ENCODE assay signal across 12 mouse cellular contexts in the genomic region with DNA sequence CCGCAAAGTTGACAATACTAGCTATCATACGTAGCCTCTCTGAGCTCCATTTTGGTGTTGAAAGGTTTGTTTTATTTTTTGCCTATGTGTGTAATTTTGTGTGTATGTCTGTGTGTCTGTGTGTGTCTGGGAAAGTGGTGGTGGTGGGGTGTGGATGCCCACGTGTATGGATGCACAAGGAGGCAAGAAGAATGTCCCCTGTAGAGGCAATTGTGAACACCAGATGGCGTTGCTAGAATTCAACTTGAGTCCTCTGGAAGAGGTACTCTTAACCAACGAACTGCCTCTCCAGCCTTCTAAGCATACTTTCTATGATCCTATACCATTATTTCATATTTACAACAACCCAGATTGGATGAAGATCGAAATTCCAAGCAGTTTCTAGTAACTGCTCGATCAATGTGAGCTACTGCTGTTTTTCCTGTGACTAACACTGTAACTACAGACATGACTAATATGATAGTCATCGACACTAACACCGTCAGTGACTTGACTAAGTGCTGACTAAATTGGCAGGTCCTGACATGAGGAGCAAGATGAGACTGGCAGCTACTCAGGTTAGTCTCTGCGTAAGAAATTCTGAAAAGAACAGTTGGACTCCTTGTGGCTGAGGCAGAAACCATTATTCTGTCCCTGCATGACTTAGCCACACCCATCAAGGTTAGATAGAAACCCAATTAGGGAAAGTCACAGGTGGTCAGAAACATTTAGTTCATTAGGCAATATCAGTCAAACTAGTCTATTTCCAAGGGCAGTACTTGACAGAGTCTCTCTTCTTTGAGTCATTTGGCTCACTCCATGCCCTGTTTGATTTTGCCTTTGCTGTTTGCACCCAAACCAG. TPM values are rescaled to one million over a fixed set of nuclear protein-coding genes. Genes with fewer than 3 reads are reported as not detected.
A peak's percentile ranks its signal among the peaks of the same experiment; 100 is the strongest.
DNase-seq lines count a peak whose midpoint lies in the region; ATAC-seq and TF ChIP-seq lines count a peak whose summit lies in the region.
"Had no signal": no experiment of that assay in that cellular context is flagged by ENCODE, and none has a peak within 500 bp of the region (broad histone marks: within the 10 kb centered on the region; RNA-seq: fewer than 3 reads in every experiment).

No protein-coding gene starts in this region.

- TF ChIP-seq POLR2A in bone marrow, adult 2 months (IDR thresholded peaks at IDR 0.05; ENCODE audit: borderline replicate concordance, control insufficient read depth, low read depth, low read length) = no peak

- TF ChIP-seq CTCF in hindbrain, postnatal 0 days (IDR thresholded peaks at IDR 0.05; ENCODE audit: low read depth) = peak; percentile 40; the same call in 1 of the 2 replicates
- 0 out of 2 replicates have a peak, but pooled peaks have one; percentile 8 for TF ChIP-seq CTCF in bone marrow, adult 2 months (IDR thresholded peaks at IDR 0.05; ENCODE audit: control insufficient read depth, insufficient read depth, low read length)
- TF ChIP-seq CTCF in stomach, postnatal 0 days (IDR thresholded peaks at IDR 0.05; ENCODE audit: low read depth) = peak; percentile 61

- no peaks in the 10 kb centered on the region for H3K4me1 ChIP-seq in hindbrain, postnatal 0 days (ENCODE audit: insufficient read depth, low read length)
- no peaks in the 10 kb centered on the region for H3K4me1 ChIP-seq in hindbrain, embryonic 12.5 days
- no peaks in the 10 kb centered on the region for H3K4me1 ChIP-seq in bone marrow, adult 2 months (ENCODE audit: control insufficient read depth, insufficient read depth, low read length)
- H3K4me1 ChIP-seq in stomach, postnatal 0 days (replicated peaks; ENCODE audit: control insufficient read depth, insufficient read depth) = no peaks in the 10 kb centered on the region
- H3K4me1 ChIP-seq: embryonic facial prominence, embryonic 13.5 days had no signal

- DNase-seq in hindbrain, postnatal 0 days (ENCODE audit: low spot score) = no peak
- peak; percentile 51 for DNase-seq in testis, postnatal 10 days (ENCODE audit: low spot score)
- no peak for DNase-seq in testis, postnatal 14 days (ENCODE audit: low spot score)
- DNase-seq in stomach, postnatal 0 days (ENCODE audit: low spot score) = no peak

- no peaks in the 10 kb centered on the region for H3K9me3 ChIP-seq in hindbrain, postnatal 0 days (ENCODE audit: low read length)
- no peaks in the 10 kb centered on the region for H3K9me3 ChIP-seq in hindbrain, embryonic 12.5 days (replicated peaks)
- H3K9me3 ChIP-seq in stomach, postnatal 0 days (ENCODE audit: control insufficient read depth, low read length) = no peaks in the 10 kb centered on the region
- H3K9me3 ChIP-seq: embryonic facial prominence, embryonic 13.5 days; heart, embryonic 10.5 days; neural tube, embryonic 13.5 days had no signal

- no peak overlapping the region for H3K9ac ChIP-seq in hindbrain, postnatal 0 days (replicated peaks; ENCODE audit: low read length)
- H3K9ac ChIP-seq in hindbrain, embryonic 12.5 days = no peak overlapping the region
- H3K9ac ChIP-seq in stomach, postnatal 0 days (ENCODE audit: low read length) = no peak overlapping the region
- H3K9ac ChIP-seq: embryonic facial prominence, embryonic 13.5 days; neural tube, embryonic 13.5 days had no signal

- no peak overlapping the region for H3K4me2 ChIP-seq in hindbrain, postnatal 0 days (ENCODE audit: low read depth, low read length)
- no peak overlapping the region for H3K4me2 ChIP-seq in hindbrain, embryonic 12.5 days (replicated peaks)
- H3K4me2 ChIP-seq in stomach, postnatal 0 days (replicated peaks; ENCODE audit: low read depth) = no peak overlapping the region
- H3K4me2 ChIP-seq: embryonic facial prominence, embryonic 13.5 days; neural tube, embryonic 13.5 days had no signal

- H3K27me3 ChIP-seq in hindbrain, postnatal 0 days (ENCODE audit: insufficient read depth, low read length) = no peaks in the 10 kb centered on the region
- H3K27me3 ChIP-seq in hindbrain, embryonic 12.5 days = peaks cover 15% of the 10 kb centered on the region
- no peaks in the 10 kb centered on the region for H3K27me3 ChIP-seq in stomach, postnatal 0 days (ENCODE audit: control insufficient read depth, insufficient read depth, low read length)

- H3K4me3 ChIP-seq in hindbrain, postnatal 0 days (ENCODE audit: low read length) = no peak overlapping the region
- no peak overlapping the region for H3K4me3 ChIP-seq in hindbrain, embryonic 12.5 days
- H3K4me3 ChIP-seq in bone marrow, adult 2 months (replicated peaks; ENCODE audit: control insufficient read depth, low read depth, low read length) = no peak overlapping the region
- H3K4me3 ChIP-seq in stomach, postnatal 0 days (ENCODE audit: low read depth, low read length) = no peak overlapping the region
- H3K4me3 ChIP-seq: embryonic facial prominence, embryonic 13.5 days; heart, embryonic 10.5 days; neural tube, embryonic 13.5 days had no signal

- no peak for TF ChIP-seq EP300 in stomach, postnatal 0 days (optimal IDR thresholded peaks at IDR 0.05)

- WGBS in hindbrain, postnatal 0 days = 71% methylated on average over 10 of the region's 10 CpGs
- WGBS in hindbrain, embryonic 12.5 days = 78% methylated on average over 10 of the region's 10 CpGs
- WGBS in bone marrow, adult 2 months = 61% methylated on average over 10 of the region's 10 CpGs
- WGBS in stomach, postnatal 0 days = 66% methylated on average over 10 of the region's 10 CpGs

- H3K27ac ChIP-seq in hindbrain, postnatal 0 days = no peak overlapping the region
- H3K27ac ChIP-seq in hindbrain, embryonic 12.5 days = no peak overlapping the region
- no peak overlapping the region for H3K27ac ChIP-seq in bone marrow, adult 2 months (ENCODE audit: control insufficient read depth, insufficient read depth, low read depth, low read length, poor library complexity)
- H3K27ac ChIP-seq in stomach, postnatal 0 days (replicated peaks) = no peak overlapping the region
- H3K27ac ChIP-seq: embryonic facial prominence, embryonic 13.5 days; heart, embryonic 10.5 days; neural tube, embryonic 13.5 days had no signal

- H3K36me3 ChIP-seq in hindbrain, postnatal 0 days (ENCODE audit: insufficient read depth, low read length) = no peaks in the 10 kb centered on the region; the same call in 1 of the 2 replicates
- peaks cover 16% of the 10 kb centered on the region; the same call in 1 of the 2 replicates for H3K36me3 ChIP-seq in hindbrain, embryonic 12.5 days
- H3K36me3 ChIP-seq in stomach, postnatal 0 days (ENCODE audit: control insufficient read depth, insufficient read depth, low read length) = peaks cover 5% of the 10 kb centered on the region; the same call in 1 of the 2 replicates

- ATAC-seq in hindbrain, postnatal 0 days = no peak
- ATAC-seq in hindbrain, embryonic 12.5 days (ENCODE audit: low FRiP score) = no peak
- peak; percentile 28; the same call in 1 of the 2 replicates for ATAC-seq in stomach, postnatal 0 days (ENCODE audit: low FRiP score, low TSS enrichment)
- ATAC-seq in erythroid progenitor cell, adult 5-6 weeks (replicated peaks; ENCODE audit: low FRiP score, poor library complexity, severe bottlenecking) = no peak

RNA-seq across cellular contexts. Expression of a gene that starts 9.6 kb away (rescaled TPM):
- 0.07 and 1.4 TPM in 2 replicates for total RNA-seq in hindbrain, postnatal 0 days (2014; rRNA removed)
- 1.1 and 1.2 TPM in 2 replicates for polyA plus RNA-seq in hindbrain, postnatal 0 days (2015; fragmentation: Nextera tagmentation; extraction: Ambion mirVana)
- 1.3 and 1.4 TPM in 2 replicates for polyA plus RNA-seq in hindbrain, embryonic 12.5 days (2016; fragmentation: Nextera tagmentation; extraction: Ambion mirVana)
- polyA plus RNA-seq in bone marrow, adult 2 months (2011; ENCODE audit: insufficient read depth, insufficient read length, low replicate concordance, missing spikeins) = 0.95 TPM in 1 of 2 replicates, not detected in the other
- polyA plus RNA-seq in stomach, postnatal 0 days (2015; fragmentation: Nextera tagmentation; extraction: Ambion mirVana) = 0.78 and 0.98 TPM in 2 replicates
- not detected in 2 replicates for total RNA-seq in erythroid progenitor cell, adult 5-6 weeks (2015; ENCODE audit: low replicate concordance)
- not detected in 2 replicates for total RNA-seq in erythroid progenitor cell, adult 5-6 weeks (2017; ENCODE audit: low replicate concordance)

RNA-seq across cellular contexts. Expression of a gene that starts 18.4 kb away (rescaled TPM):
- 22.8 and 29.8 TPM in 2 replicates for total RNA-seq in hindbrain, postnatal 0 days (2014; rRNA removed)
- polyA plus RNA-seq in hindbrain, postnatal 0 days (2015; fragmentation: Nextera tagmentation; extraction: Ambion mirVana) = 18.4 and 18.7 TPM in 2 replicates
- polyA plus RNA-seq in hindbrain, embryonic 12.5 days (2016; fragmentation: Nextera tagmentation; extraction: Ambion mirVana) = 50.5 and 56.4 TPM in 2 replicates
- 7.4 and 21.3 TPM in 2 replicates for polyA plus RNA-seq in bone marrow, adult 2 months (2011; ENCODE audit: insufficient read depth, insufficient read length, low replicate concordance, missing spikeins)
- 7.9 and 8.2 TPM in 2 replicates for polyA plus RNA-seq in stomach, postnatal 0 days (2015; fragmentation: Nextera tagmentation; extraction: Ambion mirVana)
- not detected in 2 replicates for total RNA-seq in erythroid progenitor cell, adult 5-6 weeks (2015; ENCODE audit: low replicate concordance)
- not detected in 2 replicates for total RNA-seq in erythroid progenitor cell, adult 5-6 weeks (2017; ENCODE audit: low replicate concordance)

RNA-seq across cellular contexts. Expression of a gene that starts 38.3 kb away (rescaled TPM):
- total RNA-seq in hindbrain, postnatal 0 days (2014; rRNA removed) = not detected in 2 replicates
- polyA plus RNA-seq in hindbrain, postnatal 0 days (2015; fragmentation: Nextera tagmentation; extraction: Ambion mirVana) = not detected in 2 replicates
- 0.23 TPM in 1 of 2 replicates, not detected in the other for polyA plus RNA-seq in hindbrain, embryonic 12.5 days (2016; fragmentation: Nextera tagmentation; extraction: Ambion mirVana)
- polyA plus RNA-seq in bone marrow, adult 2 months (2011; ENCODE audit: insufficient read depth, insufficient read length, low replicate concordance, missing spikeins) = 4.9 and 29.1 TPM in 2 replicates
- polyA plus RNA-seq in stomach, postnatal 0 days (2015; fragmentation: Nextera tagmentation; extraction: Ambion mirVana) = 0.36 and 0.59 TPM in 2 replicates
- total RNA-seq in erythroid progenitor cell, adult 5-6 weeks (2015; ENCODE audit: low replicate concordance) = 5.0 and 13.4 TPM in 2 replicates
- total RNA-seq in erythroid progenitor cell, adult 5-6 weeks (2017; ENCODE audit: low replicate concordance) = 4.5 and 9.2 TPM in 2 replicates
- total RNA-seq: adrenal gland, adult 18-20 months; layer of hippocampus, postnatal 10 days had no signal
- polyA plus RNA-seq: embryonic facial prominence, embryonic 13.5 days had no signal

RNA-seq across cellular contexts. Expression of a gene that starts 42.2 kb away (rescaled TPM):
- total RNA-seq in hindbrain, postnatal 0 days (2014; rRNA removed) = 1.5 TPM in 1 of 2 replicates, not detected in the other
- polyA plus RNA-seq in hindbrain, postnatal 0 days (2015; fragmentation: Nextera tagmentation; extraction: Ambion mirVana) = 0.32 and 0.41 TPM in 2 replicates
- not detected in 2 replicates for polyA plus RNA-seq in hindbrain, embryonic 12.5 days (2016; fragmentation: Nextera tagmentation; extraction: Ambion mirVana)
- polyA plus RNA-seq in bone marrow, adult 2 months (2011; ENCODE audit: insufficient read depth, insufficient read length, low replicate concordance, missing spikeins) = 48.5 and 137 TPM in 2 replicates
- 0.19 and 0.27 TPM in 2 replicates for polyA plus RNA-seq in stomach, postnatal 0 days (2015; fragmentation: Nextera tagmentation; extraction: Ambion mirVana)
- total RNA-seq in erythroid progenitor cell, adult 5-6 weeks (2015; ENCODE audit: low replicate concordance) = 63.3 and 73.2 TPM in 2 replicates
- total RNA-seq in erythroid progenitor cell, adult 5-6 weeks (2017; ENCODE audit: low replicate concordance) = 4.9 and 13.5 TPM in 2 replicates
- total RNA-seq: adrenal gland, adult 18-20 months had no signal
- polyA plus RNA-seq: embryonic facial prominence, embryonic 13.5 days; heart, embryonic 10.5 days had no signal

RNA-seq across cellular contexts. Expression of a gene that starts 42.2 kb away (rescaled TPM):
- total RNA-seq in hindbrain, postnatal 0 days (2014; rRNA removed) = not detected in 2 replicates
- not detected in 2 replicates for polyA plus RNA-seq in hindbrain, postnatal 0 days (2015; fragmentation: Nextera tagmentation; extraction: Ambion mirVana)
- polyA plus RNA-seq in hindbrain, embryonic 12.5 days (2016; fragmentation: Nextera tagmentation; extraction: Ambion mirVana) = not detected in 2 replicates
- not detected in 2 replicates for polyA plus RNA-seq in bone marrow, adult 2 months (2011; ENCODE audit: insufficient read depth, insufficient read length, low replicate concordance, missing spikeins)
- not detected in 2 replicates for polyA plus RNA-seq in stomach, postnatal 0 days (2015; fragmentation: Nextera tagmentation; extraction: Ambion mirVana)
- total RNA-seq in erythroid progenitor cell, adult 5-6 weeks (2015; ENCODE audit: low replicate concordance) = not detected in 2 replicates
- total RNA-seq in erythroid progenitor cell, adult 5-6 weeks (2017; ENCODE audit: low replicate concordance) = not detected in 2 replicates
- total RNA-seq: adrenal gland, adult 18-20 months; layer of hippocampus, postnatal 10 days had no signal
- polyA plus RNA-seq: embryonic facial prominence, embryonic 13.5 days; heart, embryonic 10.5 days; neural tube, embryonic 13.5 days had no signal

Comparison
In these comparisons a context has a peak if more than half of its experiments do, and no peak if none do; other contexts are left out.
1. CTCF ChIP-seq: peak in every context shown above with its lines; median percentile 61 in stomach, postnatal 0 days; 40 in hindbrain, postnatal 0 days; 8 in bone marrow, adult 2 months.